Mouse (Mus musculus) cerebellum, adult 2 months (tissue): ENCODE measurements around the gene Ddt.

Source experiments
- CTCF ChIP-seq: fragments of 200-500 bp; IDR thresholded peaks from 2 replicates; pipeline ENCODE4 v1.5.1; 2011; ENCODE audit warnings: low read depth, mild to moderate bottlenecking, control low read depth, low read length, moderate library complexity, borderline replicate concordance; ENCODE audit not compliant: insufficient read depth
- POLR2A ChIP-seq: fragments of 200-500 bp; IDR thresholded peaks from 2 replicates; pipeline ENCODE4 v1.6.1; 2011; ENCODE audit warnings: low read length, control low read depth, borderline replicate concordance; ENCODE audit not compliant: insufficient read depth

DNA sequence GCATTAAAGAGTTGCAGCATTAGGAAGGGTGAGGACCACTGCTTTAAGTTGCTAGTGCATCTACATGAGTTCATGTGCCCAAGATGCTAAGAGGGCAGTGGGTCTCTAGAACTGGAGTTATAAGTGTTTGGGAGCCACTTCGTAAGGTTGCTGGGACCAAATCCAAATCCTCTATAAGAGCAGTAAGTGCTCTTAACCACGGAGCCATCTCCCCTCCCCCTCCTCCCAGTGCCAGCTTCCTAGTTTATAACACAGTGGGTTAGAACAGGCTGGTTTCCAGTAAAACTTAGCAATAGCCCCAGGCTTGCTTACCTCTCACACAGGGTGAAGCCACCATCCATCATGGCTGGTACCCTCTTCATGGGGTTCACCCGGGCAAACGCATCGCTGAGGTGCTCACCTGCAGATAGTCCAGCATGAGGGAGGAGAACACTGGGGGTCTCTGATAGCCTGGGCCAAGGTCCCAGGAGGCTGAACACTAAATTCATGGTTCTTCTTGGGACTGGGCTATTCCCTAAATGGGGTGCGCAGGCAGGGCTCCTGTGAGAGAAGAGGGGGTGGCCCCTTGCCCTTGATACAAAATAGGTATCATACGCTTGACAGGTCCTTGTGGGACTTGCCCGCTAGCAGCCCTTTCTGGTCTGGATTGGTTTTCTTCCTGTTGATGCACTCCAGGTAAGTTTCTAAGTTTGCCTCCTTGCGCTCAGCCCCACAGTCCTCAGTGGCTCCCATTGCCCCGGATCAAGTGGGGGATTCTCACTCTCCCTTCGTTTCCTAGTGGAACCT, 23.7 kb upstream of the Ddt start:
- TF ChIP-seq POLR2A (no peak), CTCF (no peak)
